Mouse (Mus musculus) lung, adult 2 months (tissue): ENCODE results near the gene Cd40.

Experiments used
- CTCF ChIP-seq: fragments of 200-500 bp; IDR thresholded peaks from 2 replicates; pipeline ENCODE4 v1.5.1; 2011; ENCODE audit warnings: mild to moderate bottlenecking, low read length, control low read depth; ENCODE audit not compliant: insufficient read depth
- POLR2A ChIP-seq: fragments of 200-500 bp; IDR thresholded peaks from 2 replicates; pipeline ENCODE4 v1.6.1; 2011; ENCODE audit warnings: low read depth, mild to moderate bottlenecking, control low read depth, low read length, borderline replicate concordance; ENCODE audit errors: extremely low read depth

DNA sequence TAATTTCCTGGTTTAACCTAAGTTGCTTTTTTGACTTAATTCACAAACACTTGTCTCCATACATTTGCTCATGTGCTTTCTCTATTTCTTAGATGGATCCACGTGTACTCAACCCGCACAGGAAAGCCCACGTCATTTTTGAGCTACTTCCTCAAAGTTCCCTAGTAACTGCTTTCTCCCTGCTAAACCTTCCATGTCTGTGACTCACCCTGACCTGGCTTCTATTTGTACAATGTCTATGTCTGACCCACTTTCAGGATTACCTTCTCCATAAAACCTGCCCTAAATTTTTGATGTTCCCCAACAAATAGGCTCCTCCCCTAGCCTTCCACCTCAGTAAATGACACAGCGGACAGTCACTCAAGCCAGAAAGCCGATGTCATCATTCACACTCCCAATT lies 40.5 kb upstream of the Cd40 start:
- TF ChIP-seq POLR2A (no peak), CTCF (no peak)
